Mouse (Mus musculus) right cerebral cortex, postnatal 36 days (tissue): ENCODE measurements around the gene Gm49395.

Source experiments
- DNase-seq, 2 experiments: peaks; one replicate each; pipeline ENCODE4 v3.0.0; 2022; ENCODE audit warnings: low spot score in 2 of 2, mixed read lengths in 1 of 2

Gene Gm49395

DNA sequence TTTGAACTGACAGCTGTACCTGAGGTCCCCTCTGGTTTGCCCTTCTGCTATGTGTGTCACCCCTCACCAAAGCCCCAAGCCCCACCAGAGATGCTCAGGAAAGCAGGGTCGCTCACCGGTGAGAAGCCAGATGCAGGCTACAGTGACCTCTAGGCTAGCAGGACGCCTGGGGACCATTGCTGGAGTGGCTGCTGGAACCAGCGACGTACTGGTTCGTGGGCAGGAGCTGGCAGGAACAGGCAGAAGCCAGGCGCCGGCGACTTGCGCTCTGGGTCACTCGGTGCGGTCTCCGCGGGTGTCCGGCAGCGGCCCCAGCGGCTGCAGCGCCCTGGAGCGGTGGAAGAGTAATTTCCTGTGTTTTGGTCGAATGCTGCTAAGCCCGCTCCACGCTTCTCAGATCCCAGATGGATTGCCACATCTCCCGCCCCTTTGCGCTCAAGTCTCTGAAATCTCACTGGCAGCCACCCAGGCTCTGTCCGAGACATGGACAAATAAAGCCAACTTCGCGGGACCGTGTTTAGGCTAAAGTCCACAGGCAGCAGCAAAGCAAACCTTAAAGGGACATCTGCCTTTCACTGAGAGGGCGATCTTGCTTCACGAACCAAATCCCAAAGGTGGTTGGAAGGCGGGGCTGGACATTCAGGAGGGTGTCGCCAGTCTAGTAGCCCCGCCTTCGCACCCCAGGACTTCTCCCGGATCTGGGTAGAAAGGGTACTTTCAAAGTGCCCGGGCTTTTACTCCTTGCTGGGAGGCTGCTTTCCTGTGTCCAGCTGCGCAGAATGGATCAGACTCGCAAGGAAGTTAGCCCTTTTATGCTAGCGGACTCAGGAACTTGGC lies at the start of gene Gm49395, which contains the start of gene Itga1:
Gene Gm49395 (minus strand): TSS at position 567 of the 837 bp plus-strand sequence.
Gene Itga1 (minus strand): TSS at position 610 of the 837 bp plus-strand sequence.
- peak; percentile 8 to 22 for DNase-seq

GRCm38 (mm10) chr13:115150602-115151001 lies 48.9 kb upstream of the Gm49395 start:
- DNase-seq, result no peak

GRCm38 (mm10) chr13:115149849-115150248 lies 48.1 kb upstream of the Gm49395 start:
- DNase-seq, result no peak

- DNase-seq, result no peak
Measured at GRCm38 (mm10) chr13:115143575-115143974, 41.9 kb upstream of the Gm49395 start.

DNA sequence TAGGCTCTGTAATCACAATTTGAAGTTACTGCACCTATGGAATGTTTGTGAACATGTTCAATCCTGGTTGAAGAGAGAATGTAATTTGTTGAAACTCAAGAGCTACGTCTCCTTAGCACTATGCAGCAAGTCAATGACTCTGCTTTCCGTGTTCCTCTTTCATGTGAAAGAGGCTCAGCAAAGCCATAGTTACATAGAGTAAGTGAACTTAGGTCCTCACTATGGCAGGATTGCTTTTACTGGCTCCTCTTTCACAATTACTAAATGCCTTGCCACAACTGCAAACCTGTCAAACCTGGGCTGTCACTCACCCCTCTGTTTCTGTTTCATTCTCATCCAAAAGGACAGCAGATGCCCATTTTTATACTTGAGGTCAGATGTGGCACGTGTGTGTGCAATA lies 40.3 kb upstream of the Gm49395 start:
- DNase-seq, result no peak

GRCm38 (mm10) chr13:115138513-115138912 lies 36.8 kb upstream of the Gm49395 start:
- no peak for DNase-seq

DNA sequence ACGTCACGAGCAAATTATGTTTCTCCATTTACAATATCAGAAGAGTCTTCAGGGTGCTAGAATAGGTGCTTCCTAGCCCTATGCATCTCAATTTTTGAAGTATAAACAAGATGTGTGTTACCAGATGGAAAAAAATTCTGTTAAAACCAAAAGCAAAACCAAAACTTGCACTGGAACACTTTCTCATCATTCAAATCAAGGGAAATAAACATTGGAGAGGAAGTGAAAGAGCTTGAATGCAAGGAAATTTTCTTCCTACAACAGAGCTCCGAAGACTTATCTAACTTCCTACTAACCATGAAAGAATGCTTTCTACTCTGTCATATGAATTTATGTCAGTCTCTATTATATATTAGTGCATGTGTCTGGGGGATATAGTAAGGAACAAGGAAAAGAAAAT lies 35.0 kb upstream of the Gm49395 start:
- no peak for DNase-seq

DNA sequence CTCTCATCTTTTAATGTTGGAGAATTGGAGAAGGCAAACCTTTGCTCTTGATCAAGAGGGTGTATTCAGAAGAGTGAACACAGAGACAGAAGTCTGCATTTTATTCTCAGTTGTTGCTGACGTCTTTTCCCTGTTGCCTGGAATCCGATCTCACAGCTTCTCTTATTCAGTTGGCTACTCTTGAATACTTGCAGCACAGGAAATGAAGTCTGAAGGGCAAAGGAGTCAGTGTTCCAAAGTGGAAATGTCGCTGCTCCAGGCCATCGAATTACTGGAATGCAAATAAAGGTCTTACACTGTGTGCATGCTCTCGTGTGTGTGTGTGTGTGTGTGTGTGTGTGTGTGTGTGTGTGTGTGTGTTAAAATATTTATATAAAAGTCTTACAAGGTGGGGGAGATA lies 30.7 kb upstream of the Gm49395 start:
- DNase-seq, result no peak

DNA sequence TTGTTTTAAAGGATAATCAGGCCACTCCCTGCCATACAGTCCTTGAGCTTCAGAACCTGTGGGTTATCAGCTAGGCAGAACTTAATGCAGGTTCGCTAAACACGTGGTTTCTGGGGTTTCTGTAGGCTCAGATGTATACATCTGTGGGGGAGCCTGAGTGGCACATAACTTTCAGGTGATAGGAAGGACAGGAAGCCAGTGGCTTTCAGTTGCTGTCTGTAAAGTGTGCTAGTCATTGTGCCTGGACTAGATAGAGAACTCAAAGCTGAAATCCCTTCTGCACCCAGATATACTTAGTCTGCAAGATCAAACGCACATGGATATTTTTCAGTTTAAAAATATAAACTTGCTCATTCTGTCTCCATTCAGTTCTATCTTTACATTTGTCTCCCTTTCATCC lies 29.7 kb upstream of the Gm49395 start:
- DNase-seq, result no peak

GRCm38 (mm10) chr13:115130035-115130434 lies 28.3 kb upstream of the Gm49395 start:
- no peak for DNase-seq

- DNase-seq, result no peak
Measured at GRCm38 (mm10) chr13:115127826-115128225, 26.1 kb upstream of the Gm49395 start.

GRCm38 (mm10) chr13:115126534-115126933 lies 24.8 kb upstream of the Gm49395 start:
- no peak for DNase-seq

- no peak for DNase-seq
Measured at GRCm38 (mm10) chr13:115125130-115125529, 23.4 kb upstream of the Gm49395 start.

GRCm38 (mm10) chr13:115124521-115124920 lies 22.8 kb upstream of the Gm49395 start:
- no peak for DNase-seq

GRCm38 (mm10) chr13:115118756-115119155 lies 17.0 kb upstream of the Gm49395 start:
- no peak for DNase-seq

GRCm38 (mm10) chr13:115118195-115118594 lies 16.5 kb upstream of the Gm49395 start:
- no peak for DNase-seq

DNA sequence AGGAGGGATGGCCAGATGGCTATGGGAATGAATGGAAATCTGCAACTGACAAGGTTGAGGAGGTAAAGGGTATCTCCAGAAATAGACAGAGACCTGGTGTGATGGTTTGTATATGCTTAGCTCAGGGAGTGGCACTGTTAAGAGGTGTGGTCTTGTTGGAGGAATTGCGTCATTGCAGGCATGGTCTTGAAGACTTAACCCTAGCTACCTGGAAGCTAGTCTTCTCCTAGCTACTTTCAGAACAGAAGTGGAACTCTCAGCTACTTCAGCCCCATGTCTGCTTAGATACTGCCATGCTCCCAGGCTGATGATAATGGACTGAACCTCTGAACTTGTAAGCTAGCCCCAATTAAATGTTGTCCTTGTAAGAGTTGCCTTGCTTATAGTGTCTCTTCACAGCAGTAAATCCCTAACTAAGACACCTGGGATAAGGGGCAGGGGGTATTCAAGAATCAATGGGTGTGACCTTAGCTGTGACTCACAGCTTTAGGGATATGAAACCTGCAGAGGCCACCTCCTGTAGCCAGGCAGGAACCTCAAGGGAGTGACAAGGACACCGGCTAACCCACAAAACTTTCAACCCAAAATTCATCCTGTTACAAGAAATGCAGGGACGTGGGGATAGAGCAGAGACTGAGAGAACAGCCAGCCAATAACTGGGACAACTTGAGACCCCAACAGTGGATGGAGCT lies 15.4 kb upstream of the Gm49395 start:
- DNase-seq, result no peak

GRCm38 (mm10) chr13:115109628-115110027 lies 7.9 kb upstream of the Gm49395 start:
- DNase-seq, result no peak

GRCm38 (mm10) chr13:115107436-115107835 lies 5.7 kb upstream of the Gm49395 start:
- no peak for DNase-seq

- no peak for DNase-seq
Measured at GRCm38 (mm10) chr13:115106183-115106582, 4.5 kb upstream of the Gm49395 start.

DNA sequence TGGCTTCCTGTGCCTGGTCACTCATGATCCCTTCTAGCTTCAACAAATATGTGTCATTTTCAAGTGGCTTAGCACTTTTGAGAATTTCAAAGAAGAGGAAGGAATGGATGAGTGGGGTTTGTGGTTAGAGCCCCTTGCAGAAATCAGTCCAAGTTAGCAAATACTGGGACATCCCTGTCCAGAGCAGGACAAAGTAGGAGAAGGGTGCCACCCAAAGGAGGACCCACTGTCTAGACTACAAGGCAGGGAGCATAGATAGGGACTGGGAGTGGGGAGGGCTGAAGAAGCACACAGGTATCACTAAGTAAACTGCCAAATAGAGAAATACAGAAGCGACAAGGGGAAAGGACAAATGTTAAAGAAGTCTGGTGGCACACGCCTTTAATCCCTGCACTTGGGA lies 1.0 kb upstream of the Gm49395 start:
- DNase-seq, result no peak

- DNase-seq, result no peak
Measured at GRCm38 (mm10) chr13:115100381-115101177, 1.1 kb downstream of the Gm49395 start.
